17 mouse cellular contexts compared by ENCODE assay signal in the genomic region with DNA sequence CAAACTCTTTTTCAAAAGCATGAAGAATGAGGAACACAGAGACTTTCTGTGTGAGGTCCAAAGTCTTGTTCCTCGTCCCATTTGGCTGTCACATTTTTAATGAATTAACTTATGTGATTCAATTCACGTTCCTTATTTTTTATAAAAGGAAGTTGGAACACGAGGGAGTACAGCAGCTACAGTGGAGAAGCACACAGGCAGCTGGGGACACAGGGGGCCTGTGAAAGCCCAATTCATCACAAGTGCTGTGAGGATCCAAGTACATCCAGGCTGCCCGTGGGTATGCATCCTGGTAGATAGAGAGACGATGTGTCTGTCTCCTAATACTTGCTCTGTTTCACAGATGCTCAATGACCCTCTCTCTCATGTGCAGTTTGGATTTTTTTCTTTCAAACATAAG.
DNase-seq lines count a peak whose midpoint lies in the region.
"Had no signal": no experiment of that assay in that cellular context is flagged by ENCODE, and none has a peak within 500 bp of the region (broad histone marks: within the 10 kb centered on the region; RNA-seq: fewer than 3 reads in every experiment).

No protein-coding gene starts in this region.

- intact Hi-C loops in left cerebral cortex, postnatal 14 days (cut with DNase I): no loop called here

- DNase-seq in cerebellum, adult 9-11 months: peak; percentile 9
- DNase-seq in cerebellum, postnatal 25 days: no peak
- peak; percentile 16 for DNase-seq in kidney, postnatal 10 days
- no peak for DNase-seq in kidney, postnatal 14 days
- DNase-seq in left cerebral cortex, postnatal 14 days (ENCODE audit: low spot score in 2 of 2): peak; percentile 13 to 25
- no peak for DNase-seq in left cerebral cortex, adult 11 months (ENCODE audit: low spot score)
- peak; percentile 7 for DNase-seq in right cerebral cortex, postnatal 4 days
- no peak for DNase-seq in right cerebral cortex, postnatal 25 days
- DNase-seq: adrenal gland, adult 8-10 months; gastrocnemius, postnatal 10 days; kidney, adult 18-20 months; liver, embryonic 13.5 days; lung, adult 2 months; lung, postnatal 10 days; midbrain, embryonic 14.5 days; retina, postnatal 1 day; thymus, postnatal 4 days had no signal

Comparison
In these comparisons a context has a peak if more than half of its experiments do, and no peak if none do; other contexts are left out.
1. DNase-seq: peak in cerebellum, adult 9-11 months (single experiment), kidney, postnatal 10 days (single experiment), left cerebral cortex, postnatal 14 days (2 of 2) and right cerebral cortex, postnatal 4 days (single experiment); none in cerebellum, postnatal 25 days (0 of 2), kidney, postnatal 14 days (single experiment), left cerebral cortex, adult 11 months (single experiment) and right cerebral cortex, postnatal 25 days (single experiment).